Mouse (Mus musculus) activated CD4-positive, CD25-positive, alpha-beta regulatory T cell, adult 4 months (primary cell): Measurements from ENCODE around the gene Wdr24. TPM values are rescaled to one million over a fixed set of nuclear protein-coding genes. Genes with fewer than 3 reads are reported as not detected.
"Not testable (repeated sequence)": the region's sequence is repeated elsewhere in the genome, so short reads cannot be mapped to it uniquely, and the experiment has no call there.

Experiments used
- ATAC-seq: one replicate; pipeline ENCODE4 v1.8.0; 2017
- polyA plus RNA-seq, 2 experiments: library from polyadenylated mRNA; unstranded; fragments of 100-300 nt; shearing (Covaris generic); gene quantifications; one replicate each; pipeline ENCODE4 v1.2.1; 2017

The Wdr24 gene
- 10 to 100 TPM; 11.9 to 17.9 TPM for polyA plus RNA-seq

- peak; percentile 94 for ATAC-seq
These were observed at the start of gene Wdr24 for GRCm38 (mm10) chr17:25823452-25823851. Gene Wdr24, plus strand, starts transcription at chr17:25823627.

- no peak for ATAC-seq
These were observed 47.9 kb upstream of the Wdr24 start for GRCm38 (mm10) chr17:25775318-25776062.

DNA sequence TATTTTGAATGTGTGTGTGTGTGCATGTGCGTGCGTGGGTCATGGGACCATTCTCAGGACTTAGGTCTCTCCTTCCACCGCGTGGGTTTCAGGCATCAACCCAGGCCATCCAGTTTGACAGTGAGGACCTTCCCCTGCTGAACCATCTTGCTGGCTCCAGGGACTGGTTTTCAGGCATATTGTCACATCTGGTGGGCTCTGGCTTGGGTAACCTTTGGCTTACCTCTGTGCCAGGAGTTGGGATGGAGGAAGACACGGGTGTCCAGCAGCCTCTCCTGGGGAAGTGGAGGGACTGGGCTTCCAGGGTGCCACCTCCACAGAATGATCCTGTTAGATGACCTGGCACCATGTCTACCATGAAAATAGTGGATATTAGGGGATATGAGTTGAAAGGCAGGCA lies 45.5 kb upstream of the Wdr24 start:
- ATAC-seq = no peak

- no peak for ATAC-seq
These were observed 42.1 kb upstream of the Wdr24 start for GRCm38 (mm10) chr17:25781339-25781738.

- no peak for ATAC-seq
These were observed 40.3 kb upstream of the Wdr24 start for GRCm38 (mm10) chr17:25783086-25783485.

DNA sequence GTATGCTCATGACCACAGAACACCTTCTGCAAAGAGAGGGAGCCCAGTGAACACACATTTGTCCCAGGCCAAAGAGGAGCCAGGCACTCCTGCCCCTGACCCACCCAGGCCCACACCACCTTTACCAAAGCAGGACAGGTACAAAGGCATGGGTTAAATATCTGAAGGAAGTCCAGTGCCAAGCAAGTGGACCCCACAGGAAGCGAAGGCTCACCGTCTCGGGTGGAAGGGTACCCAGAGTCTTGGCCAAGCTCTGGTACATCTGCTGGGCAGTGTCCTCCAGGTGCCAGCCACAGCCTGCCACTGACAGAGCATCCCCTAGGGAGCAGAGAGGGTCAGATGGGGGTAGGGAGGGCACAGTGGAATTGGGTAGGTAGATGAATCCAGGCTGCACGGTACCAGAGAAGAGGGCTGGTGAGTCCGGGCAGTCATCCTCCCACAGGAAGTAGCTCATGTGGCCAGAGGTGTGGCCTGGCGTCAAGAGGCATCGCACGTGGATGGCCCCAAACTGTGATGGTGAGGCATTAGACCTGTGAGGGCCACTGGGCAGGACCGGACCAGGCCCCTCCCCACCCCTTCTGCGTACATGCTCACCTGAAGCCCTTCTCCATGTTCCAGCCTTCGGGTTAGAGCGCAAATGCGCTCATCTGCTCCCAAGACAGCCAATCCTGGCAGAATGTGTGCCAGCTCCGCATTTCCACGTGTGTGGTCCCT lies 39.4 kb upstream of the Wdr24 start:
- no peak for ATAC-seq

DNA sequence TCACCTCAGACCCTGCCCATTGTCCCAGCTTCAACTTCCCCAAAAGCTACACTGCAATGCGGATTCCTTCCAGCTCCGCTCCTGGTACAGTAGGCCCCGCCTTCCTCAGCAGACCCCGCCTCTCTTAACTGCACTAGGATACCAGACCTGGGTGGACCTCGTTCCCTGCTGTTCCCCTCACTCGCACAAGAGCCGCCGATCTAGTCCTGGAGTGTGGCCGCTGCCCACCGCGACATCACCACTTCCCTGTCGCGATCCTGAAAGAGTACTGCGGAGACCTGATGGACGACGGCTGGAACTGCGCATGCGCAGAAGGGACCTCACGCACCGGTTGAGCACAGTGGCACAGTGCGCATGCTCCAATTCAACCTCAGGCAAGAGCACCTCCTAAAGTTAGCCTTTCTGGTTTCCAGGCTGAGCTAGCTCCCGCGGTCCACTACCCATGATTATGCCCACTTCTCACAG lies 38.1 kb upstream of the Wdr24 start, which contains the start of gene Haghl:
Gene Haghl (minus strand): TSS at position 393 of the 465 bp plus-strand sequence.
- peak; percentile 76 for ATAC-seq

DNA sequence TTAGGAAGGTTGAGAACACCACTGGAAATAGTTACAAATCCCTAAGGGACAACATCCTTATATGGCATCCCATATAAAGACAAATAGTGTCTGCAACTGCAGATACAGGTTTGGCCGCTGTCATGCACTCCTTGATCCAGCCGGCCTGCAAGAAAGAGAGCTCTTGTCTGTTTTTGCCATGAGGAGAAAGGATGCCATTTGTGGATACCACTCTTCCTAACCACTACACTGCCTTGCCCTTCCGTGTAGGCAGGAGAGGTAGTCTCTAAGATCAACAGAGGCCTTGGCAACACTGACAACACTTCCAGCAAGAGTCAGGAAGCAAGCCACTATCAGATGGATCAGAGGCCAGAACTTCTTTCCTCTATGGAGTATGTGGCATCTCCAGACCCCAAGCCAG lies 37.1 kb upstream of the Wdr24 start, which contains the start of gene Ccdc78:
Gene Ccdc78 (plus strand): TSS at position 301 of the 400 bp plus-strand sequence.
- ATAC-seq = no peak

DNA sequence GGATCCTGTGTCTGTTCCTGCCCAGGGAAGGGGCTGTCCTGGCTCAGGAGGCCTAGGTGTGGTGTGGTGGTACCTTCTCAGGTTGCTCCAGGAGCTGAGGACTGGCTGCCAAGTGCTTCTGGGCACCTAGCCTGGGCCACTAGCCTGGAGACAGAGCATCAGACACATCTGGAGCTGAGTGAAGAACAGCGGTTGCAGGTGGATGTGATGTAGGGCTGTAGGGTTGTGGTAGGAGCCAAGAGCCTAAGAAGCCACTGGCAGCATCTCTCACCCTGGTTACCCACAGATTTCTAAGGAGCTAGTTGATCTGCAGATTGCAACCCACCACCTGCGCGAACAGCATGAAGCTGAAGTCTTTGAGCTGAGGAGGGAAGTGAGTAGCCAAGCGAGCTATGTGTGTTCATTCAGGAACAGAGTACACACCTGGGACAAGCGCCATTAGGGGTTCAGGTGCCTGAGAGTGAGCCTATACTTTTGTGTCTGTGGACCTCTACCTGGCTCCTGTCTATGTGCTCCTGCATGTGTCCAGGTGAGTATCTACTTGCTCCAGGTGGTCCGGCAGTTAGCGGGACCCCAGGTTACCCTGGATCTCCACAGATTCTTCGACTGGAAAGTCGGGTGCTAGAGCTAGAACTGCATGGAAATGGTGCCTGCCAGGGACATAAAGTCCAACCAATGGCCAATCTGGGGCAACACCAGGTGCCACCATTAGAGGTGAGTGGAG lies 36.5 kb upstream of the Wdr24 start:
- ATAC-seq = no peak

GRCm38 (mm10) chr17:25791320-25791842 lies 32.0 kb upstream of the Wdr24 start:
- ATAC-seq = no peak

- peak; percentile 66 for ATAC-seq
These were observed 31.4 kb upstream of the Wdr24 start for GRCm38 (mm10) chr17:25791843-25792527.

- ATAC-seq = peak; percentile 81
These were observed 30.8 kb upstream of the Wdr24 start, which contains the start of gene Fam173a for GRCm38 (mm10) chr17:25792615-25793014. Gene Fam173a, minus strand, starts transcription at chr17:25792901.

DNA sequence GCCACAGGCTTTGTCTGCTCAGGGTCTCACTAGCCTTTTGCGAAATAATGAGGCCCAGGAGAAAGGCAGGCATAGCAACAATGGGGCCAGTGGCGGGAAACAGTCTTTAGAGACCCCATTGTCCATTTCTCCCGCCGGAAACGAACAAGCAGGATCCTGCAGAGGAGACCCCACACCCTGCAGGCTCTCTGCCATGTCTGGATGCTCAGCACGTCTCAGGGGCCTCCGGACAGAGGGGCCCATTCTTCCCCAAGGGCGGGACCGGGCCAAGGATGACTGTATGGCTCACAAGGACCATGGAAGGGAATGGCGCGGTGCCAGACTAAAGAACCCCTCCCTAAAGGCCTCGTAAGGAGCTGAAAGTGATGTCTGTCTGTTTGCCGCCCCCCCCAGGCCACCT lies 29.2 kb upstream of the Wdr24 start:
- no peak for ATAC-seq

DNA sequence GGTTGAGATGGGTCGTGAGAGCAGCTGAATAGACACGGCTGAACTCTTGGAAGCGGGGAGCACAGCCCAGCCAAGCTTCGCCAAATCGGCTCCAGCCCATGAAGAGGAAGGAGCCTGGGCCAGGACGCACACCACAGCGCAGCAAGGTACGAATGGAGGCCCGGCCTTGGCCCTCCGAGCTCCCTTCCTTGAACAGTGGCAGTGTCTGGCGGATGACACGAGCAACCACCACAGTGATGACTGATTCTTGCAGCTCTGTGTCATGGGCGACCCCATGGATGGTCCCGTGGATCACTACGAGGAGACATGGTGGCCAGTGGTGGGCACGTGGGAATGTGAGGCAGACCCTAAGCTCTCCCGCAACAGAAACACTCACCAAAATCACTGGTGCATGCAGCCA lies 28.4 kb upstream of the Wdr24 start:
- ATAC-seq = no peak

- no peak for ATAC-seq
These were observed 27.8 kb upstream of the Wdr24 start, which contains the start of gene AC134908.4 for GRCm38 (mm10) chr17:25795609-25796092. Gene AC134908.4, minus strand, starts transcription at chr17:25795659.

- ATAC-seq = no peak
These were observed 27.1 kb upstream of the Wdr24 start for GRCm38 (mm10) chr17:25796211-25796771.

DNA sequence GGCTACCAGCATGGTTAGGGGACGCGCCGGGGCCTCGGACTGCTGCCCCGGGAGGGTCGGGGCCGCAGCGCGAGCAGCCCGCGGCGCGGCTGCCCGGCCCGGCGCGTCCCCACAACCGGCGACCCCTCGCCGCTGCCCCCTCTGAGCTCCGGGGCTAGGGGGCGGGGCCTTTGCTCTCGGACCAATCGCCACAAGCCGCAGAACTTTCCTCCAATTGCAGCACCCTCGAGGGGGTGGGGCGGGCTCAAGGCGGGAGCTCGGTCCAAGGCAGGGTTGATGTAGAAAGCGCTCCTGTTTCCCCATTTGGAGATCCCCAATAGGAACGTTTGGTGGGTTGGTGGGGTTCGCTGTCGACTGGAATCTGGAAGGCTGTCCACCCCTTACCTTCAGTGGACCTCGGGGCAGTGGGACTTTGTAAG lies 26.5 kb upstream of the Wdr24 start, which contains the start of gene Metrn:
Gene Metrn (minus strand): TSS at position 186 of the 419 bp plus-strand sequence.
- peak; percentile 33 for ATAC-seq

GRCm38 (mm10) chr17:25801029-25801428 lies 22.4 kb upstream of the Wdr24 start:
- peak; percentile 84 for ATAC-seq

- ATAC-seq = no peak
These were observed 20.5 kb upstream of the Wdr24 start for GRCm38 (mm10) chr17:25802825-25803517.

- no peak for ATAC-seq
These were observed 16.9 kb upstream of the Wdr24 start for GRCm38 (mm10) chr17:25806507-25806906.

- not testable (repeated sequence) for ATAC-seq
These were observed 16.0 kb upstream of the Wdr24 start for GRCm38 (mm10) chr17:25807452-25807851.
